ENCODE assay signal across 18 mouse cellular contexts in genomic region chr1:132287445-132287844, GRCm38 (mm10). TPM values are rescaled to one million over a fixed set of nuclear protein-coding genes. Genes with fewer than 3 reads are reported as not detected.
A peak's percentile ranks its signal among the peaks of the same experiment; 100 is the strongest.
DNase-seq lines count a peak whose midpoint lies in the region; ATAC-seq and TF ChIP-seq lines count a peak whose summit lies in the region.
"Had no signal": no experiment of that assay in that cellular context is flagged by ENCODE, and none has a peak within 500 bp of the region (broad histone marks: within the 10 kb centered on the region; RNA-seq: fewer than 3 reads in every experiment).

No protein-coding gene starts in this region.

- no peaks in the 10 kb centered on the region for H3K36me3 ChIP-seq in heart, embryonic 12.5 days
- no peaks in the 10 kb centered on the region for H3K36me3 ChIP-seq in hindbrain, embryonic 14.5 days (replicated peaks; ENCODE audit: control insufficient read depth, insufficient read depth)
- H3K36me3 ChIP-seq in liver, postnatal 0 days (replicated peaks; ENCODE audit: insufficient read depth, low read length): no peaks in the 10 kb centered on the region
- H3K36me3 ChIP-seq: stomach, embryonic 15.5 days had no signal

- ATAC-seq in heart, embryonic 12.5 days (ENCODE audit: insufficient number of reproducible peaks, low FRiP score): no peak
- ATAC-seq in hindbrain, embryonic 14.5 days (ENCODE audit: low FRiP score): no peak
- no peak for ATAC-seq in liver, postnatal 0 days

- peak overlapping the region; percentile 13; the same call in 1 of the 2 replicates for H3K27ac ChIP-seq in heart, embryonic 12.5 days (ENCODE audit: poor library complexity, severe bottlenecking)
- H3K27ac ChIP-seq in hindbrain, embryonic 14.5 days: peak overlapping the region; percentile 4; the same call in 1 of the 2 replicates
- no peak overlapping the region for H3K27ac ChIP-seq in liver, postnatal 0 days (ENCODE audit: low read depth)
- H3K27ac ChIP-seq: stomach, embryonic 15.5 days had no signal

- DNase-seq in heart, postnatal 25 days (ENCODE audit: low spot score): no peak
- peak; percentile 37 for DNase-seq in left cerebral cortex, postnatal 4 days
- DNase-seq in left cerebral cortex, postnatal 14 days (ENCODE audit: low spot score in 2 of 2): no peak
- peak; percentile 32 for DNase-seq in adipocyte (ENCODE audit: low spot score)
- no peak for DNase-seq in hindbrain, embryonic 14.5 days (ENCODE audit: low spot score)
- no peak for DNase-seq in lung, adult 18-20 months
- DNase-seq in liver, postnatal 0 days: no peak
- DNase-seq: heart, postnatal 36 days; kidney, adult 18-20 months; lung, postnatal 14 days; thymus, postnatal 14 days had no signal

- H3K9me3 ChIP-seq in heart, embryonic 12.5 days (replicated peaks): no peaks in the 10 kb centered on the region
- no peaks in the 10 kb centered on the region for H3K9me3 ChIP-seq in hindbrain, embryonic 14.5 days (ENCODE audit: control insufficient read depth, low read length)
- H3K9me3 ChIP-seq in liver, postnatal 0 days (ENCODE audit: low read length): no peaks in the 10 kb centered on the region
- H3K9me3 ChIP-seq: stomach, embryonic 15.5 days had no signal

- H3K27me3 ChIP-seq in heart, embryonic 12.5 days (replicated peaks): 0 out of 2 replicates have a peak, but pooled peaks cover 9% of the 10 kb centered on the region
- H3K27me3 ChIP-seq in hindbrain, embryonic 14.5 days (ENCODE audit: control insufficient read depth, insufficient read depth, low read length): no peaks in the 10 kb centered on the region
- peaks cover 4% of the 10 kb centered on the region; the same call in 1 of the 2 replicates for H3K27me3 ChIP-seq in liver, postnatal 0 days (ENCODE audit: insufficient read depth, low read length)
- H3K27me3 ChIP-seq: stomach, embryonic 15.5 days had no signal

- H3K9ac ChIP-seq in heart, embryonic 12.5 days: no peak overlapping the region
- H3K9ac ChIP-seq in hindbrain, embryonic 14.5 days: no peak overlapping the region
- no peak overlapping the region for H3K9ac ChIP-seq in liver, postnatal 0 days (replicated peaks)
- H3K9ac ChIP-seq: stomach, embryonic 15.5 days had no signal

- TF ChIP-seq EP300 in liver, postnatal 0 days (IDR thresholded peaks at IDR 0.05; ENCODE audit: low read depth): no peak

- TF ChIP-seq CTCF in liver, postnatal 0 days (IDR thresholded peaks at IDR 0.05; ENCODE audit: low read depth): no peak

- H3K4me3 ChIP-seq in heart, embryonic 12.5 days: no peak overlapping the region
- no peak overlapping the region for H3K4me3 ChIP-seq in hindbrain, embryonic 14.5 days (replicated peaks; ENCODE audit: low read length)
- no peak overlapping the region for H3K4me3 ChIP-seq in liver, postnatal 0 days (ENCODE audit: low read depth, low read length)
- H3K4me3 ChIP-seq: stomach, embryonic 15.5 days had no signal

- peaks cover 38% of the 10 kb centered on the region for H3K4me1 ChIP-seq in heart, embryonic 12.5 days (replicated peaks)
- H3K4me1 ChIP-seq in hindbrain, embryonic 14.5 days (replicated peaks; ENCODE audit: control insufficient read depth, insufficient read depth, low read length): peaks cover 58% of the 10 kb centered on the region
- H3K4me1 ChIP-seq in liver, postnatal 0 days (ENCODE audit: insufficient read depth): peaks cover 2% of the 10 kb centered on the region; the same call in 1 of the 2 replicates

- WGBS in heart, embryonic 12.5 days: 44% methylated on average over 2 of the region's 2 CpGs
- 59% methylated on average over 2 of the region's 2 CpGs for WGBS in hindbrain, embryonic 14.5 days
- WGBS in liver, postnatal 0 days (ENCODE audit: insufficient replicate concordance): 70% methylated on average over 2 of the region's 2 CpGs

- no peak overlapping the region for H3K4me2 ChIP-seq in heart, embryonic 12.5 days
- H3K4me2 ChIP-seq in hindbrain, embryonic 14.5 days (replicated peaks): no peak overlapping the region
- H3K4me2 ChIP-seq in liver, postnatal 0 days (ENCODE audit: low read depth, low read length): no peak overlapping the region
- H3K4me2 ChIP-seq: liver, embryonic 11.5 days; stomach, embryonic 15.5 days had no signal

- intact Hi-C loops in heart, postnatal 25 days (cut with DNase I): no loop called here
- intact Hi-C loops in left cerebral cortex, postnatal 4 days (cut with DNase I): no loop called here
- intact Hi-C loops in left cerebral cortex, postnatal 14 days (cut with DNase I): no loop called here

RNA-seq across cellular contexts. Expression of gene Klhdc8a, which starts 11.0 kb away (rescaled TPM):
- 0.55 and 0.81 TPM in 2 replicates for polyA plus RNA-seq in heart, embryonic 12.5 days (2016; fragmentation: Nextera tagmentation; extraction: Ambion mirVana)
- 10 to 100 TPM; 22.3 to 28.8 TPM for total RNA-seq in heart, postnatal 25 days (2021)
- total RNA-seq in left cerebral cortex, postnatal 4 days (2021): 10 to 100 TPM in 1 of 2 experiments, 1 to 10 TPM in 1; 9.1 to 10.7 TPM
- total RNA-seq in left cerebral cortex, postnatal 14 days (2021): 10 to 100 TPM; 13.1 to 16.8 TPM
- 8.5 and 10.4 TPM in 2 replicates for polyA plus RNA-seq in hindbrain, embryonic 14.5 days (2014; fragmentation: Nextera tagmentation; extraction: Ambion mirVana)
- polyA plus RNA-seq in liver, postnatal 0 days (2015; fragmentation: Nextera tagmentation; extraction: Ambion mirVana): 0.32 and 0.40 TPM in 2 replicates
- total RNA-seq: monocyte, adult 5-6 weeks had no signal

RNA-seq across cellular contexts. Expression of gene Nuak2, which starts 28.5 kb away (rescaled TPM):
- polyA plus RNA-seq in heart, embryonic 12.5 days (2016; fragmentation: Nextera tagmentation; extraction: Ambion mirVana): 2.6 and 3.1 TPM in 2 replicates
- total RNA-seq in heart, postnatal 25 days (2021): 1 to 10 TPM; 4.1 to 4.3 TPM
- 1 to 10 TPM; 2.6 to 3.2 TPM for total RNA-seq in left cerebral cortex, postnatal 4 days (2021)
- 1 to 10 TPM; 1.6 to 1.7 TPM for total RNA-seq in left cerebral cortex, postnatal 14 days (2021)
- 10.7 and 14.0 TPM in 2 replicates for polyA plus RNA-seq in hindbrain, embryonic 14.5 days (2014; fragmentation: Nextera tagmentation; extraction: Ambion mirVana)
- polyA plus RNA-seq in liver, postnatal 0 days (2015; fragmentation: Nextera tagmentation; extraction: Ambion mirVana): 6.0 and 6.8 TPM in 2 replicates

RNA-seq across cellular contexts. Expression of gene Gm10188, which starts 57.9 kb away (rescaled TPM):
- not detected in 2 replicates for polyA plus RNA-seq in heart, embryonic 12.5 days (2016; fragmentation: Nextera tagmentation; extraction: Ambion mirVana)
- total RNA-seq in heart, postnatal 25 days (2021): not detected
- not detected for total RNA-seq in left cerebral cortex, postnatal 4 days (2021)
- not detected for total RNA-seq in left cerebral cortex, postnatal 14 days (2021)
- 0.39 and 0.47 TPM in 2 replicates for polyA plus RNA-seq in hindbrain, embryonic 14.5 days (2014; fragmentation: Nextera tagmentation; extraction: Ambion mirVana)
- not detected in 2 replicates for polyA plus RNA-seq in liver, postnatal 0 days (2015; fragmentation: Nextera tagmentation; extraction: Ambion mirVana)
- total RNA-seq: gastrocnemius, adult 18-20 months; heart, postnatal 36 days; layer of hippocampus, adult 18-20 months; left cerebral cortex, postnatal 10 days; monocyte, adult 5-6 weeks had no signal
- polyA plus RNA-seq: liver, embryonic 11.5 days; stomach, embryonic 15.5 days had no signal

Comparison
In these comparisons a context has a peak if more than half of its experiments do, and no peak if none do; other contexts are left out.
1. DNase-seq: peak in left cerebral cortex, postnatal 4 days (single experiment) and adipocyte (single experiment); none in heart, postnatal 25 days (single experiment), left cerebral cortex, postnatal 14 days (0 of 2), hindbrain, embryonic 14.5 days (single experiment), lung, adult 18-20 months (0 of 2) and liver, postnatal 0 days (single experiment).